Mouse (Mus musculus) small intestine, adult 2 months (tissue): Measurements from ENCODE around the gene Trmt112. TPM values are rescaled to one million over a fixed set of nuclear protein-coding genes. Genes with fewer than 3 reads are reported as not detected.

ENCODE experiments used
- H3K27ac ChIP-seq: fragments of 200-500 bp; 2 replicates; pipeline ENCODE4 v1.5.1; 2012; ENCODE audit warnings: low read depth, low read length, control low read depth, inconsistent platforms; ENCODE audit not compliant: insufficient read depth
- H3K27me3 ChIP-seq: fragments of 200-500 bp; 2 replicates; pipeline ENCODE4 v1.6.1; 2012; ENCODE audit warnings: mild to moderate bottlenecking, moderate library complexity, low read length, inconsistent platforms; ENCODE audit not compliant: control insufficient read depth, insufficient read depth
- H3K36me3 ChIP-seq: fragments of 200-500 bp; 2 replicates; pipeline ENCODE4 v1.6.1; 2012; ENCODE audit warnings: mild to moderate bottlenecking, low read length, control low read depth, inconsistent platforms; ENCODE audit not compliant: control insufficient read depth, insufficient read depth
- H3K4me1 ChIP-seq: fragments of 200-500 bp; 2 replicates; pipeline ENCODE4 v1.6.1; 2012; ENCODE audit warnings: low read length, inconsistent platforms, mixed read lengths; ENCODE audit not compliant: control insufficient read depth, insufficient read depth, insufficient read length
- H3K4me3 ChIP-seq: fragments of 200-500 bp; 2 replicates; pipeline ENCODE4 v1.5.1; 2012; ENCODE audit warnings: low read depth, mild to moderate bottlenecking, control low read depth, inconsistent platforms, low read length, moderate library complexity
- CTCF ChIP-seq: fragments of 200-500 bp; IDR thresholded peaks from 2 replicates; pipeline ENCODE4 v1.5.1; 2012; ENCODE audit warnings: low read depth, mild to moderate bottlenecking, control low read depth, inconsistent platforms, low read length, moderate library complexity, mixed read lengths; ENCODE audit not compliant: insufficient replicate concordance, insufficient read length; ENCODE audit errors: extremely low read depth
- POLR2A ChIP-seq: fragments of 200-500 bp; IDR thresholded peaks from 2 replicates; pipeline ENCODE4 v1.6.1; 2012; ENCODE audit warnings: low read depth, mild to moderate bottlenecking, control low read depth, inconsistent platforms, low read length, moderate library complexity
- WGBS: fragments of 180-500 bp; shearing (Covaris S2); methylation state at CpG from one replicate; pipeline ENCODE4 v1.1.7; 2018; 5-methylcytosine and 5-hydroxymethylcytosine counted together
- polyA plus RNA-seq: library from polyadenylated mRNA; depleted of rRNA; stranded (reverse); fragments of >200 nt; gene quantifications from 2 replicates; pipeline ENCODE4 v1.2.3, GENCODE M21; 2012

Trmt112 gene
- polyA plus RNA-seq, 1 experiment, result 52.3 TPM

- peak overlapping the region; percentile 80 for H3K27ac ChIP-seq
- 37% methylated on average over 4 of the region's 4 CpGs for WGBS
- TF ChIP-seq CTCF, result no peak
- TF ChIP-seq POLR2A, result no peak
- peaks cover 13% of the 10 kb centered on the region for H3K36me3 ChIP-seq
- no peak overlapping the region for H3K4me3 ChIP-seq
- H3K27me3 ChIP-seq, result no peaks in the 10 kb centered on the region
- H3K4me1 ChIP-seq, result peaks cover 12% of the 10 kb centered on the region; the same call in 1 of the 2 replicates
Measured at GRCm38 (mm10) chr19:6899641-6900040, 9.9 kb upstream of the Trmt112 start.

GRCm38 (mm10) chr19:6903031-6903430 is 6.5 kb upstream of the Trmt112 start:
- Histone ChIP-seq H3K27ac (no peak overlapping the region), H3K36me3 (peaks cover 28% of the 10 kb centered on the region), H3K27me3 (no peaks in the 10 kb centered on the region), H3K4me1 (peaks cover 10% of the 10 kb centered on the region), H3K4me3 (no peak overlapping the region)
- WGBS, result 86% methylated on average over 1 of the region's 1 CpGs
- no peak for TF ChIP-seq CTCF
- no peak for TF ChIP-seq POLR2A

- H3K4me3 ChIP-seq, result no peak overlapping the region
- no peaks in the 10 kb centered on the region for H3K27me3 ChIP-seq
- TF ChIP-seq POLR2A (no peak), CTCF (no peak)
- H3K4me1 ChIP-seq, result peaks cover 5% of the 10 kb centered on the region
- H3K36me3 ChIP-seq, result peaks cover 26% of the 10 kb centered on the region
- no peak overlapping the region for H3K27ac ChIP-seq
- WGBS, result 69% methylated on average over 2 of the region's 2 CpGs
Measured at GRCm38 (mm10) chr19:6904846-6905245, 4.7 kb upstream of the Trmt112 start.

GRCm38 (mm10) chr19:6905498-6906159 is 3.9 kb upstream of the Trmt112 start:
- WGBS, result 92% methylated on average over 11 of the region's 11 CpGs
- Histone ChIP-seq H3K27me3 (no peaks in the 10 kb centered on the region), H3K27ac (no peak overlapping the region), H3K4me1 (peaks cover 2% of the 10 kb centered on the region), H3K36me3 (peaks cover 26% of the 10 kb centered on the region), H3K4me3 (no peak overlapping the region)
- TF ChIP-seq CTCF (no peak), POLR2A (no peak)

GRCm38 (mm10) chr19:6906199-6906598 is 3.3 kb upstream of the Trmt112 start:
- TF ChIP-seq CTCF (no peak), POLR2A (no peak)
- Histone ChIP-seq H3K4me3 (no peak overlapping the region), H3K27ac (no peak overlapping the region), H3K4me1 (peaks cover 2% of the 10 kb centered on the region), H3K27me3 (no peaks in the 10 kb centered on the region), H3K36me3 (peaks cover 29% of the 10 kb centered on the region)
- 76% methylated on average over 3 of the region's 3 CpGs for WGBS

GRCm38 (mm10) chr19:6907094-6907493 is 2.4 kb upstream of the Trmt112 start:
- peaks cover 38% of the 10 kb centered on the region for H3K36me3 ChIP-seq
- WGBS, result 90% methylated on average over 8 of the region's 8 CpGs
- 0 out of 2 replicates have a peak overlapping the region, but pooled peaks have one; percentile 9 for H3K4me3 ChIP-seq
- no peaks in the 10 kb centered on the region for H3K27me3 ChIP-seq
- TF ChIP-seq CTCF, result no peak
- no peak for TF ChIP-seq POLR2A
- peaks cover 2% of the 10 kb centered on the region for H3K4me1 ChIP-seq
- no peak overlapping the region for H3K27ac ChIP-seq

GRCm38 (mm10) chr19:6907811-6908540 is 1.5 kb upstream of the Trmt112 start:
- H3K27me3 ChIP-seq, result no peaks in the 10 kb centered on the region
- H3K4me1 ChIP-seq, result peaks cover 2% of the 10 kb centered on the region
- H3K27ac ChIP-seq, result peak overlapping the region; percentile 19; the same call in 1 of the 2 replicates
- TF ChIP-seq POLR2A (no peak), CTCF (no peak)
- peaks cover 47% of the 10 kb centered on the region for H3K36me3 ChIP-seq
- peak overlapping the region; percentile 65 for H3K4me3 ChIP-seq
- 76% methylated on average over 7 of the region's 7 CpGs for WGBS
